Mouse (Mus musculus): Measurements from ENCODE around the gene Plscr3.
A peak's percentile ranks its signal among the peaks of the same experiment; 100 is the strongest.

Gene Plscr3

GRCm38 (mm10) chr11:69846198-69846680 lies at the start of gene Plscr3:
Gene Plscr3 (plus strand): TSS chr11:69846376.
- DNase-seq (ENCODE audit: low spot score), result peak; percentile 93

- DNase-seq (ENCODE audit: low spot score), result no peak
Observed at GRCm38 (mm10) chr11:69797924-69798323, 48.3 kb upstream of the Plscr3 start.

- DNase-seq (ENCODE audit: low spot score), result no peak
Observed at GRCm38 (mm10) chr11:69799394-69800137, 46.6 kb upstream of the Plscr3 start.

- no peak for DNase-seq (ENCODE audit: low spot score)
Observed at GRCm38 (mm10) chr11:69800138-69800391, 46.1 kb upstream of the Plscr3 start.

GRCm38 (mm10) chr11:69800392-69801197 lies 45.6 kb upstream of the Plscr3 start:
- DNase-seq (ENCODE audit: low spot score), result no peak

GRCm38 (mm10) chr11:69801379-69801977 lies 44.7 kb upstream of the Plscr3 start, which contains the start of gene Fgf11:
Gene Fgf11 (minus strand): TSS chr11:69801857.
- DNase-seq (ENCODE audit: low spot score), result no peak

GRCm38 (mm10) chr11:69802648-69803105 lies 43.5 kb upstream of the Plscr3 start:
- peak; percentile 89 for DNase-seq (ENCODE audit: low spot score)

GRCm38 (mm10) chr11:69803328-69803727 lies 42.8 kb upstream of the Plscr3 start:
- DNase-seq (ENCODE audit: low spot score), result no peak

- peak; percentile 78 for DNase-seq (ENCODE audit: low spot score)
Observed at GRCm38 (mm10) chr11:69803786-69804651, 42.2 kb upstream of the Plscr3 start.

GRCm38 (mm10) chr11:69804652-69804940 lies 41.6 kb upstream of the Plscr3 start:
- peak; percentile 32 for DNase-seq (ENCODE audit: low spot score)

- peak; percentile 84 for DNase-seq (ENCODE audit: low spot score)
Observed at GRCm38 (mm10) chr11:69804972-69805909, 40.9 kb upstream of the Plscr3 start, which contains the start of gene Tmem102. Gene Tmem102 (minus strand): TSS chr11:69805624.

GRCm38 (mm10) chr11:69806378-69806777 lies 39.8 kb upstream of the Plscr3 start:
- DNase-seq (ENCODE audit: low spot score), result no peak

GRCm38 (mm10) chr11:69807641-69808040 lies 38.5 kb upstream of the Plscr3 start:
- DNase-seq (ENCODE audit: low spot score), result no peak

- DNase-seq (ENCODE audit: low spot score), result no peak
Observed at GRCm38 (mm10) chr11:69810280-69810679, 35.9 kb upstream of the Plscr3 start.

GRCm38 (mm10) chr11:69815155-69815554 lies 31.0 kb upstream of the Plscr3 start, which contains the start of gene Gm39566:
Gene Gm39566 (minus strand): TSS chr11:69815298.
- no peak for DNase-seq (ENCODE audit: low spot score)

GRCm38 (mm10) chr11:69816520-69816919 lies 29.7 kb upstream of the Plscr3 start:
- no peak for DNase-seq (ENCODE audit: low spot score)

- no peak for DNase-seq (ENCODE audit: low spot score)
Observed at GRCm38 (mm10) chr11:69818365-69818764, 27.8 kb upstream of the Plscr3 start, which contains the start of gene Spem2. Gene Spem2 (minus strand): TSS chr11:69818465.

GRCm38 (mm10) chr11:69818871-69819270 lies 27.3 kb upstream of the Plscr3 start:
- no peak for DNase-seq (ENCODE audit: low spot score)

GRCm38 (mm10) chr11:69822080-69822479 lies 24.1 kb upstream of the Plscr3 start, which contains the start of gene Spem1:
Gene Spem1 (minus strand): TSS chr11:69822180.
- no peak for DNase-seq (ENCODE audit: low spot score)

- DNase-seq (ENCODE audit: low spot score), result no peak
Observed at GRCm38 (mm10) chr11:69823456-69823855, 22.7 kb upstream of the Plscr3 start.
